Mouse (Mus musculus): ENCODE data around the gene Kxd1.
A peak's percentile ranks its signal among the peaks of the same experiment; 100 is the strongest.

The Kxd1 gene

GRCm38 (mm10) chr8:70527512-70528181 lies at the start of gene Kxd1, which contains the start of gene Fkbp8:
Gene Kxd1 (minus strand): TSS chr8:70527956.
Gene Fkbp8 (plus strand): TSS chr8:70527724.
- peak; percentile 99 for DNase-seq (ENCODE audit: extremely low spot score, low spot score)

GRCm38 (mm10) chr8:70577207-70577606 lies 49.5 kb upstream of the Kxd1 start:
- DNase-seq (ENCODE audit: extremely low spot score, low spot score), result no peak

- DNase-seq (ENCODE audit: extremely low spot score, low spot score), result no peak
Measured at GRCm38 (mm10) chr8:70574915-70575314, 47.2 kb upstream of the Kxd1 start.

GRCm38 (mm10) chr8:70574302-70574701 lies 46.5 kb upstream of the Kxd1 start:
- no peak for DNase-seq (ENCODE audit: extremely low spot score, low spot score)

GRCm38 (mm10) chr8:70570990-70571389 lies 43.2 kb upstream of the Kxd1 start:
- no peak for DNase-seq (ENCODE audit: extremely low spot score, low spot score)

- DNase-seq (ENCODE audit: extremely low spot score, low spot score), result no peak
Measured at GRCm38 (mm10) chr8:70570360-70570759, 42.6 kb upstream of the Kxd1 start.

- no peak for DNase-seq (ENCODE audit: extremely low spot score, low spot score)
Measured at GRCm38 (mm10) chr8:70565561-70565960, 37.8 kb upstream of the Kxd1 start.

- no peak for DNase-seq (ENCODE audit: extremely low spot score, low spot score)
Measured at GRCm38 (mm10) chr8:70564696-70565235, 37.0 kb upstream of the Kxd1 start.

- no peak for DNase-seq (ENCODE audit: extremely low spot score, low spot score)
Measured at GRCm38 (mm10) chr8:70563763-70564387, 36.1 kb upstream of the Kxd1 start.

- DNase-seq (ENCODE audit: extremely low spot score, low spot score), result no peak
Measured at GRCm38 (mm10) chr8:70562802-70563201, 35.0 kb upstream of the Kxd1 start.

GRCm38 (mm10) chr8:70561809-70562535 lies 34.2 kb upstream of the Kxd1 start:
- no peak for DNase-seq (ENCODE audit: extremely low spot score, low spot score)

GRCm38 (mm10) chr8:70561357-70561756 lies 33.6 kb upstream of the Kxd1 start:
- DNase-seq (ENCODE audit: extremely low spot score, low spot score), result no peak

GRCm38 (mm10) chr8:70560564-70560963 lies 32.8 kb upstream of the Kxd1 start:
- no peak for DNase-seq (ENCODE audit: extremely low spot score, low spot score)

- DNase-seq (ENCODE audit: extremely low spot score, low spot score), result no peak
Measured at GRCm38 (mm10) chr8:70560096-70560495, 32.3 kb upstream of the Kxd1 start.

- no peak for DNase-seq (ENCODE audit: extremely low spot score, low spot score)
Measured at GRCm38 (mm10) chr8:70558983-70559382, 31.2 kb upstream of the Kxd1 start.

GRCm38 (mm10) chr8:70558334-70558733 lies 30.6 kb upstream of the Kxd1 start:
- DNase-seq (ENCODE audit: extremely low spot score, low spot score), result no peak

- no peak for DNase-seq (ENCODE audit: extremely low spot score, low spot score)
Measured at GRCm38 (mm10) chr8:70555079-70555747, 27.5 kb upstream of the Kxd1 start.

- no peak for DNase-seq (ENCODE audit: extremely low spot score, low spot score)
Measured at GRCm38 (mm10) chr8:70553740-70554139, 26.0 kb upstream of the Kxd1 start.

- DNase-seq (ENCODE audit: extremely low spot score, low spot score), result no peak
Measured at GRCm38 (mm10) chr8:70552836-70553235, 25.1 kb upstream of the Kxd1 start.

GRCm38 (mm10) chr8:70551558-70552161 lies 23.9 kb upstream of the Kxd1 start:
- DNase-seq (ENCODE audit: extremely low spot score, low spot score), result no peak
